Mouse (Mus musculus): ENCODE results near the gene Hpdl. TPM values are rescaled to one million over a fixed set of nuclear protein-coding genes. Genes with fewer than 3 reads are reported as not detected.

Hpdl gene
- polyA plus RNA-seq, 1 experiment from 2014 or later, result 0.94 TPM

DNA sequence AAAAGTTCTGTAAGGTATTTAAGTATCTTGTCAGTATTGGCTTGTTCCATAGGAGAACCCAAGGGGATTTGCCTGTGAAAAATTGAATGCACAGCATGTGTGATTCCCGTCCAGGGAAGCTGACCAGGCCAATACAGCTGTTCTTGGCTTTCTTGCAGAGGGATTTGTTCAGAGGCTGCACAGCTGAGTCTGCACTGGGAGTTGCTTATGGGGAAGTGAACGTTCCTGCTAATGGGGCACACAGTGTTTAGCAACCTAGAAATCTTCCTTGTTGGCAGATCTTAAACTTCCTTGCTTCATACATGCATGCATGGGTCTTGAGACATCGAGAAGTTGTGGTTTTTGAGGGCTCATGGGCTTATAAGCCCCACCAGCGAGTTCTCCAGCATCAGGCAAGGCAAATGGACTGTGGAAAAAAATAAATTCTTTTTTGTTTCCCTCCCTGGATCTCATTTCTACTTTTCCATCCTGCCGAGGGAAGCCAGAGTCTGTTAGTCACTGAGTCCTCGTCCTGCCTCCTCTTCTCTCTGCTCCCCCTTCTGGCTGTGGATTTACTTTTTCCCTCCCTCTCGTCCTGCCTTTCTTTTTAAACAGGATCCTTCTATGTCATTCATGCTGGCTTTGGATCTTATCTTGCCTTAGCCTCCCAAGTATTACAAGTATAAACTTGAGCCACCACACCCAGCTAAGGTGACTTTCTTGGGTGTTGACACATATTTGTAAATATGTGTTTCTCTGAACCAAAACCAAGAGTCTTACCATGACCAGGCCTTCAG lies 33.3 kb downstream of the Hpdl start:
- Histone ChIP-seq H3K4me2 (ENCODE audit: low read depth, low read length) (no peak overlapping the region; the same call in 1 of the 2 replicates), H3K4me3 (replicated peaks; ENCODE audit: low read length) (no peak overlapping the region), H3K9me3 (replicated peaks; ENCODE audit: control insufficient read depth, low read length) (no peaks in the 10 kb centered on the region), H3K36me3 (ENCODE audit: control insufficient read depth, insufficient read depth, low read length) (no peaks in the 10 kb centered on the region), H3K27me3 (ENCODE audit: control insufficient read depth, insufficient read depth, low read length) (no peaks in the 10 kb centered on the region), H3K4me1 (ENCODE audit: control insufficient read depth, insufficient read depth, low read length) (no peaks in the 10 kb centered on the region), H3K9ac (ENCODE audit: low read length) (0 out of 2 replicates have a peak overlapping the region, but pooled peaks have one; percentile 4), H3K27ac (ENCODE audit: low read length) (peak overlapping the region; percentile 50)
- 36% methylated on average over 7 of the region's 7 CpGs for WGBS
- no peak for ATAC-seq (ENCODE audit: insufficient read depth, low FRiP score)

DNA sequence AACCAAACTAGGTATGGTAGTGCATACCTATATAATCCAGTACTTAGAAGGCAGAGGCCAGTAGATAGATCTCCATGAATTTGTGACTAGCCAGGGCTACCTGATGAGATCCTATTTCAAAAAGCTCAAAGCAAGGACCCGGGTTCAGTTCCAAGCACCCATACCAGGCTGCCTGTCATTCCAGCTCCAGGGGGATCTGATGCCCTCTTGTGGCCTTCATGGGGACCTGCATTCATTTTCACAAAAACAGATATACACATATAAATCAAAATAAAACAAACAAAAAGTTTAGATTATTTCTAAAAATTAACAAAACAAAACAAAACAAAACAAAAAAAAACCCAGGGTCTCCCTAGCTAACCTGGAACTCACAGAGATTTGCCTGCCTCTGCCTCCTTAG lies 34.9 kb downstream of the Hpdl start:
- ATAC-seq (ENCODE audit: insufficient read depth, low FRiP score), result no peak
- Histone ChIP-seq H3K4me2 (ENCODE audit: low read depth, low read length) (no peak overlapping the region), H3K9ac (ENCODE audit: low read length) (no peak overlapping the region), H3K4me3 (replicated peaks; ENCODE audit: low read length) (no peak overlapping the region), H3K4me1 (ENCODE audit: control insufficient read depth, insufficient read depth, low read length) (no peaks in the 10 kb centered on the region), H3K27ac (ENCODE audit: low read length) (no peak overlapping the region), H3K9me3 (replicated peaks; ENCODE audit: control insufficient read depth, low read length) (no peaks in the 10 kb centered on the region), H3K36me3 (ENCODE audit: control insufficient read depth, insufficient read depth, low read length) (no peaks in the 10 kb centered on the region), H3K27me3 (ENCODE audit: control insufficient read depth, insufficient read depth, low read length) (no peaks in the 10 kb centered on the region)
- WGBS, result 94% methylated on average over 1 of the region's 1 CpGs

DNA sequence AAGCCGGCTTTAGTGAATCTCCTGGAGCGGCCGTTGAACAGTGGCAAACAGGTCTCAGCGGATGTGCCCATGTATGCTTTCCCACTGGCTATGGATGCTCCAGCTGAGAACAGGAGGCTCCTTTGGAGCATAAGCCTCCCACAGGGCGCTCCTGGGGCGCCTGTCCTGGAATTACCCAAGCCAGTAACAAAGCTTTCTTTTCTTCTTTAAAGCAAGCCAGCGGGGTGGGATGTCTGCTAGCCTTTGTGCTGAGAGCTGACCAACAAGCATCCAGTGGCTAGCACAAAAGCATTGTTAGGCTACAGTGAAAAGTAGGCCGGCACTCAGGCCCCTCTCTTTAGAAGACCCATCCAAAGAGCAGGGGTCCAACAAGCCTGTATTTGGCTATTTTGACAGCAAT lies 39.3 kb downstream of the Hpdl start:
- Histone ChIP-seq H3K36me3 (ENCODE audit: control insufficient read depth, insufficient read depth, low read length) (no peaks in the 10 kb centered on the region), H3K27ac (ENCODE audit: low read length) (no peak overlapping the region), H3K9me3 (replicated peaks; ENCODE audit: control insufficient read depth, low read length) (no peaks in the 10 kb centered on the region), H3K27me3 (ENCODE audit: control insufficient read depth, insufficient read depth, low read length) (no peaks in the 10 kb centered on the region), H3K4me3 (replicated peaks; ENCODE audit: low read length) (no peak overlapping the region), H3K9ac (ENCODE audit: low read length) (no peak overlapping the region), H3K4me1 (ENCODE audit: control insufficient read depth, insufficient read depth, low read length) (no peaks in the 10 kb centered on the region), H3K4me2 (ENCODE audit: low read depth, low read length) (no peak overlapping the region)
- 41% methylated on average over 8 of the region's 8 CpGs for WGBS
- ATAC-seq (ENCODE audit: insufficient read depth, low FRiP score), result no peak

DNA sequence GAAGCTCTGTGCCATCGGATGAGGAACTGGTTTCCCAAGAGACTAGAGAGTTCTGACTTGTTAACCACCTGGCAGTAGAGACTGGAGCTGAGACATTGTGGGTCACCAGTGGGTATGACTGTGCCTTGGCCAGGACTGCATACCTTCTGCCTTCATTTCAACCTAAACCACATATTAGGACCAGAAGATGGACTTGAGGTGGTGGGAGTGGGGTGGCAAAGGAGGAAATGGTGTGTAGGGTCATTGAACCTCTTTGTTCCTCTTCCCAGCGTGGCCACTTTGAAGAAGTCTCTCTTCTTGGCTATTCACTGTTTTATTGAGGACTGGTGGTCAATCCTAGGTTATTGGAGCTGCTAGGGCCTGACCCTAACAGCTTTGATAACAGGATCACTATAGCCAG lies 40.1 kb downstream of the Hpdl start:
- Histone ChIP-seq H3K4me2 (ENCODE audit: low read depth, low read length) (no peak overlapping the region), H3K36me3 (ENCODE audit: control insufficient read depth, insufficient read depth, low read length) (no peaks in the 10 kb centered on the region), H3K4me1 (ENCODE audit: control insufficient read depth, insufficient read depth, low read length) (no peaks in the 10 kb centered on the region), H3K9ac (ENCODE audit: low read length) (no peak overlapping the region), H3K4me3 (replicated peaks; ENCODE audit: low read length) (no peak overlapping the region), H3K27me3 (ENCODE audit: control insufficient read depth, insufficient read depth, low read length) (no peaks in the 10 kb centered on the region), H3K27ac (ENCODE audit: low read length) (no peak overlapping the region), H3K9me3 (replicated peaks; ENCODE audit: control insufficient read depth, low read length) (no peaks in the 10 kb centered on the region)
- no peak for ATAC-seq (ENCODE audit: insufficient read depth, low FRiP score)
- WGBS, result 53% methylated on average over 2 of the region's 2 CpGs

DNA sequence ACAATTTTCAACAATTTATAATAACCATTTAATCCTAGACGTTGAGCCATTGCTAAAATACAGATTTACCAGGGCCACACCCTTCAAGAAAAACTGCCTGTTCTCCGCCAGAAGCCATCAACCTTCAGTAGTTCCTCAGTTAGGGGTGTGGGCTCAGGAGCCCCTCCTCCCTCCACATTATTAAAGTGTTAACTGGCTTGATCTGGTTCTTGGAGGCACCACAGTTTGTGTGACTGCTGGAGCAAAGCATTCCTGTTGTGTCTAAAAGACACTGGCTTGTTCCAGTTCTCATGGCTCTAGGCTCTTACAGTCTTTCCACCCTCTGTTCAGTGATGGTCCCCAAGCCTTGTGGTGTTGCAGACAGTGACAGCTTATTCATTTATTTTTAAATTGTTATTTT lies 41.0 kb downstream of the Hpdl start:
- WGBS, result 62% methylated on average over 2 of the region's 2 CpGs
- no peak overlapping the region for H3K4me2 ChIP-seq (ENCODE audit: low read depth, low read length)
- H3K9me3 ChIP-seq (replicated peaks; ENCODE audit: control insufficient read depth, low read length), result no peaks in the 10 kb centered on the region
- H3K4me3 ChIP-seq (replicated peaks; ENCODE audit: low read length), result no peak overlapping the region
- no peak overlapping the region for H3K27ac ChIP-seq (ENCODE audit: low read length)
- H3K4me1 ChIP-seq (ENCODE audit: control insufficient read depth, insufficient read depth, low read length), result no peaks in the 10 kb centered on the region
- no peaks in the 10 kb centered on the region for H3K27me3 ChIP-seq (ENCODE audit: control insufficient read depth, insufficient read depth, low read length)
- no peak overlapping the region for H3K9ac ChIP-seq (ENCODE audit: low read length)
- no peaks in the 10 kb centered on the region for H3K36me3 ChIP-seq (ENCODE audit: control insufficient read depth, insufficient read depth, low read length)
- no peak for ATAC-seq (ENCODE audit: insufficient read depth, low FRiP score)

DNA sequence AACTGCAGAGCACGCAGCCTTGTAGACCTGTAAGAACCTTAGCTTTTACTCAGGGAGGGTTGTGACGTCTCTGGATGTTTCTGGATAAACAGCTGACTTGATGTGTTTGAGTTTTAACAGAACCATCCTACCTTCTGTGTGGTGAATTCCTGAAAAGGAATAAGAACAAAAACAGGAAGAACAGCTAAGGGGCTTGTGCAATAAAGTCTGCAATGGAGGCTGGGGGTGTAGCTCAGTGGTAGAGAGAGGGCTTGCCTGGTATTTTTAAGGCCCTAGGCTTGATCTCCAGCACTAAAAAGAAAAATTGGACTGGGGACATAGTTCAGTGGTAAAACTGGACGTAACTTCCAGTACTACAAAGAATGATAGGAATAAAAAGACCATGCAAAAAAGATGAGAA lies 44.4 kb downstream of the Hpdl start:
- no peak overlapping the region for H3K9ac ChIP-seq (ENCODE audit: low read length)
- H3K27ac ChIP-seq (ENCODE audit: low read length), result no peak overlapping the region
- no peaks in the 10 kb centered on the region for H3K4me1 ChIP-seq (ENCODE audit: control insufficient read depth, insufficient read depth, low read length)
- no peaks in the 10 kb centered on the region for H3K36me3 ChIP-seq (ENCODE audit: control insufficient read depth, insufficient read depth, low read length)
- ATAC-seq (ENCODE audit: insufficient read depth, low FRiP score), result no peak
- no peaks in the 10 kb centered on the region for H3K27me3 ChIP-seq (ENCODE audit: control insufficient read depth, insufficient read depth, low read length)
- H3K4me3 ChIP-seq (replicated peaks; ENCODE audit: low read length), result no peak overlapping the region
- no peak overlapping the region for H3K4me2 ChIP-seq (ENCODE audit: low read depth, low read length)
- WGBS, result 82% methylated on average over 3 of the region's 3 CpGs
- no peaks in the 10 kb centered on the region for H3K9me3 ChIP-seq (replicated peaks; ENCODE audit: control insufficient read depth, low read length)

DNA sequence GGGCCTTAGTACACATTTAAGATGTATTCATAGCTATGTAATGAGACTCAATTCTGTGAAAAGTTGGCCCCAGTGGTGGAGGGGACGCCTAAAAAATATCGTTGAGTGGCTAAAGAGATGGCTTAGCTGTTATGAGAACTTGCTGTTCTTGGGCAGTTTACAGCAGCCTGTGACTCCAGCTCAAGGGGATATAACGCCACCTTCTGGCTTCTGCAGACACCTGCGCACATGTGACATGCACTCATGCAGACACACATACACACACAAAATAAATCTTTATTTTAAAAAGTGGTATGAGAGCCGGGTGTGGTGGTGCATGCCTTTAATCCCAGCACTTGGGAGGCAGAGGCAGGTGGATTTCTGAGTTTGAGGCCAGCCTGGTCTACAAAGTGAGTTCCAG lies 45.1 kb downstream of the Hpdl start:
- Histone ChIP-seq H3K4me2 (ENCODE audit: low read depth, low read length) (no peak overlapping the region), H3K4me1 (ENCODE audit: control insufficient read depth, insufficient read depth, low read length) (no peaks in the 10 kb centered on the region), H3K9me3 (replicated peaks; ENCODE audit: control insufficient read depth, low read length) (no peaks in the 10 kb centered on the region), H3K36me3 (ENCODE audit: control insufficient read depth, insufficient read depth, low read length) (no peaks in the 10 kb centered on the region), H3K9ac (ENCODE audit: low read length) (no peak overlapping the region), H3K27ac (ENCODE audit: low read length) (no peak overlapping the region), H3K27me3 (ENCODE audit: control insufficient read depth, insufficient read depth, low read length) (no peaks in the 10 kb centered on the region), H3K4me3 (replicated peaks; ENCODE audit: low read length) (no peak overlapping the region)
- no peak for ATAC-seq (ENCODE audit: insufficient read depth, low FRiP score)
- 91% methylated on average over 5 of the region's 5 CpGs for WGBS

Other genes with a start within 250 kb of the Hpdl start
- gene Ccdc17, start 225.1 kb downstream of the Hpdl start, polyA plus RNA-seq (2015; fragmentation: Nextera tagmentation; extraction: Ambion mirVana), result 4.0 and 4.4 TPM in 2 replicates
- 82.4 and 88.5 TPM in 2 replicates for gene Nasp, start 193.8 kb downstream of the Hpdl start, polyA plus RNA-seq (2015; fragmentation: Nextera tagmentation; extraction: Ambion mirVana)
- 784 and 808 TPM in 2 replicates for gene Akr1a1, start 170.0 kb downstream of the Hpdl start, polyA plus RNA-seq (2015; fragmentation: Nextera tagmentation; extraction: Ambion mirVana)
- 1,350 and 1,396 TPM in 2 replicates for gene Prdx1, start 136.2 kb downstream of the Hpdl start, polyA plus RNA-seq (2015; fragmentation: Nextera tagmentation; extraction: Ambion mirVana)
- 19.4 and 21.1 TPM in 2 replicates for gene Mmachc, start 113.3 kb downstream of the Hpdl start, polyA plus RNA-seq (2015; fragmentation: Nextera tagmentation; extraction: Ambion mirVana)
- 24.8 and 27.6 TPM in 2 replicates for gene Ccdc163, start 113.2 kb downstream of the Hpdl start, polyA plus RNA-seq (2015; fragmentation: Nextera tagmentation; extraction: Ambion mirVana)
- 5.1 and 7.6 TPM in 2 replicates for gene Tesk2, start 100.8 kb downstream of the Hpdl start, polyA plus RNA-seq (2015; fragmentation: Nextera tagmentation; extraction: Ambion mirVana)
- gene Toe1, start 14.1 kb downstream of the Hpdl start, polyA plus RNA-seq (2015; fragmentation: Nextera tagmentation; extraction: Ambion mirVana), result 28.4 and 31.9 TPM in 2 replicates
- gene Mutyh, start 14.0 kb downstream of the Hpdl start, polyA plus RNA-seq (2015; fragmentation: Nextera tagmentation; extraction: Ambion mirVana), result 11.6 and 12.0 TPM in 2 replicates
- gene Zswim5, start 55.7 kb upstream of the Hpdl start, polyA plus RNA-seq (2015; fragmentation: Nextera tagmentation; extraction: Ambion mirVana), result 0.44 and 0.56 TPM in 2 replicates
- 77.5 and 84.2 TPM in 2 replicates for gene Urod, start 172.7 kb upstream of the Hpdl start, polyA plus RNA-seq (2015; fragmentation: Nextera tagmentation; extraction: Ambion mirVana)
- gene Hectd3, start 173.6 kb upstream of the Hpdl start, polyA plus RNA-seq (2015; fragmentation: Nextera tagmentation; extraction: Ambion mirVana), result 6.9 and 8.3 TPM in 2 replicates
- gene Eif2b3, start 197.7 kb upstream of the Hpdl start, polyA plus RNA-seq (2015; fragmentation: Nextera tagmentation; extraction: Ambion mirVana), result 35.6 and 36.3 TPM in 2 replicates

Data from stomach, embryonic 16.5 days (tissue).